Mouse (Mus musculus): Measurements from ENCODE around the gene Fastkd5. TPM values are rescaled to one million over a fixed set of nuclear protein-coding genes. Genes with fewer than 3 reads are reported as not detected.
"Not testable (repeated sequence)": the region's sequence is repeated elsewhere in the genome, so short reads cannot be mapped to it uniquely, and the experiment has no call there.

Fastkd5 gene
- polyA plus RNA-seq, 1 experiment = 0.94 TPM

DNA sequence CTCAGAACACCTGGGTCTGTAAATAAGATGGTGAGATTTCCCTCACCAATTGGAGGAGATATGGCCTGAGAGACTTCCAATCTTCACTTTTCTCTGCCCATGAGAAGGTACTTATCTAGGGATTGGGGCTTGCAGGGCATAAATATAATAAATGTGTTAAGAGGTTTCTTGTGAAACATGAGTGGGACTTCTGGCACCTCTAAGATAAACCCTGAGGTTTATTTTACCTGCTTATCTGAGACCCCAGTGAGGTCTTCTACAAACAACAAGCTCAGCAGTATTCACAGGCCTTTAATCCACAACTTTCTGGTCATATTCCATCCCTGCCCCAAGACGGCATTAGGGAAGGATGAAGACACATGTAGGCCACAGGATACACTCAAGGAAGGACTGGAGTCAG, 23.9 kb upstream of the Fastkd5 start:
- TF ChIP-seq FLI1 (IDR thresholded peaks at IDR 0.05; ENCODE audit: low read length) = no peak
- Histone ChIP-seq H3K27me3 (replicated peaks) (no peaks in the 10 kb centered on the region), H3K9me3 (no peaks in the 10 kb centered on the region), H3K36me3 (replicated peaks; ENCODE audit: low read length) (peaks cover 88% of the 10 kb centered on the region), H3K4me3 (replicated peaks) (no peak overlapping the region), H3K4me1 (no peaks in the 10 kb centered on the region)

DNA sequence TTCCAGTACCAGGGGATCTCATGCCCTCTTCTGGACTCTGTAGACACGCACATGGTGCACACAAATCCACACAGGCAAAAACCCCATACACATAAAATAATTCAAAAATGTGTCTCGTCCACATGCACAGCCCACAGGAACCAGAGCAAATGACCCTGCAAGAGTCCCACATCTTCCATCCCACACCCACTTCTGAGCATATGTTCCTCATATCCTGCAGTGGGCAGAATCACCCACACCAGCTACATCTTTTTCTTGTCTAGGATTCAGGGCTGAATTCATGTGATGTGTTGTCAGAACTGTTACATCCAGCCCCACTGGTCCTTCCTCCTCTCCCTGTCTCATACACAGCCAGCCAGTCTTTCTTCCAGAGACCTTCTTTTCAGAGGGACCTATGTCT, 23.5 kb upstream of the Fastkd5 start:
- Histone ChIP-seq H3K27me3 (replicated peaks) (no peaks in the 10 kb centered on the region), H3K36me3 (replicated peaks; ENCODE audit: low read length) (peaks cover 84% of the 10 kb centered on the region), H3K9me3 (no peaks in the 10 kb centered on the region), H3K4me1 (no peaks in the 10 kb centered on the region), H3K4me3 (replicated peaks) (no peak overlapping the region)
- TF ChIP-seq FLI1 (IDR thresholded peaks at IDR 0.05; ENCODE audit: low read length) = no peak
- TF ChIP-seq GATA1 (IDR thresholded peaks at IDR 0.05; ENCODE audit: borderline replicate concordance, low read length) = no peak

- not testable (repeated sequence) for H3K9me3 ChIP-seq; H3K4me3 ChIP-seq (replicated peaks); H3K4me1 ChIP-seq; H3K27me3 ChIP-seq (replicated peaks)
- H3K36me3 ChIP-seq (replicated peaks; ENCODE audit: low read length) = peaks cover 45% of the 10 kb centered on the region
Measured at GRCm38 (mm10) chr2:130649028-130649427, 19.2 kb upstream of the Fastkd5 start.

- peaks cover 20% of the 10 kb centered on the region for H3K27me3 ChIP-seq (replicated peaks)
- TF ChIP-seq FLI1 (IDR thresholded peaks at IDR 0.05; ENCODE audit: low read length) (no peak), GATA1 (IDR thresholded peaks at IDR 0.05; ENCODE audit: borderline replicate concordance, low read length) (no peak)
- H3K4me1 ChIP-seq = peaks cover 17% of the 10 kb centered on the region
- H3K36me3 ChIP-seq (replicated peaks; ENCODE audit: low read length) = peaks cover 11% of the 10 kb centered on the region
- no peaks in the 10 kb centered on the region for H3K9me3 ChIP-seq
- H3K4me3 ChIP-seq (replicated peaks) = no peak overlapping the region
Measured at GRCm38 (mm10) chr2:130645198-130645597, 15.4 kb upstream of the Fastkd5 start.

- peaks cover 2% of the 10 kb centered on the region for H3K36me3 ChIP-seq (replicated peaks; ENCODE audit: low read length)
- no peaks in the 10 kb centered on the region for H3K9me3 ChIP-seq
- H3K4me1 ChIP-seq = peaks cover 17% of the 10 kb centered on the region
- peak within 1 kb of the TSS; percentile 93 for H3K4me3 ChIP-seq (replicated peaks)
- H3K27me3 ChIP-seq (replicated peaks) = peaks cover 41% of the 10 kb centered on the region
- TF ChIP-seq FLI1 (IDR thresholded peaks at IDR 0.05; ENCODE audit: low read length) = no peak
- no peak for TF ChIP-seq GATA1 (IDR thresholded peaks at IDR 0.05; ENCODE audit: borderline replicate concordance, low read length)
Measured at GRCm38 (mm10) chr2:130642684-130643369, 13.0 kb upstream of the Fastkd5 start, which contains the start of gene Lzts3. Gene Lzts3 (minus strand): TSS chr2:130642803.

GRCm38 (mm10) chr2:130642197-130642660, 12.4 kb upstream of the Fastkd5 start:
- TF ChIP-seq GATA1 (IDR thresholded peaks at IDR 0.05; ENCODE audit: borderline replicate concordance, low read length) = no peak
- no peak for TF ChIP-seq FLI1 (IDR thresholded peaks at IDR 0.05; ENCODE audit: low read length)
- peaks cover 2% of the 10 kb centered on the region for H3K36me3 ChIP-seq (replicated peaks; ENCODE audit: low read length)
- peaks cover 46% of the 10 kb centered on the region for H3K27me3 ChIP-seq (replicated peaks)

DNA sequence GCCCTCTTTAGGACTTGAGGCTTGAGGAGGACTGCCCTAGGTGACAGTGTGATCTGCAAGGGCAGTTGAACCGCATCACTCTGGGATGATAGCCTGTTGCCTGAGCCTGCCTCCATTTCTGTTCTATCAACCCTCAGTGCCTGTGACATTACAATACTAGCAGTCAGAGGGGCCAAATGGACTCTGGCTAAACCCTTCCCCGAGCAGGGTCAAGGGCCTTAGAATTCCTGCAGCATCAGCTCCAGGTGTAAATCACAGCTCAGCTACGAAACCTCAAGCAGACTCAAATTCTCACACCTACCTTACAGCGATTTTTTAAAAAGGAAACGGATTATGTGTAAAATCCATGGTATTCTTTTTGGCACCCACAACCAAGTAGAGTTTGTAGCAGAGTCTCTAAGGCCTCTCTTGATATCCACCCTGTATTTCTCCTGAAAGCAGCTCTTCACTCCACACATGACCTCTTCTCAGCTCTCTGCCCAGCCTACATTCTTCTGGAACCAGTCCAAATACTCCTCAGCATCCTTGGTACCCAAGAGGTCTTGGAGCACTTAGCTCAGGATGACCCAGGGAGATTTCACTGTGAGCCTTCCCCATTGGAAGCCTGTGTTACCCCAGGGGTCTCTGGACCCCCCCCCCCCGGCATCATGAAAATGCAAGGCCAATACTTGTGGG, 11.7 kb upstream of the Fastkd5 start:
- TF ChIP-seq FLI1 (IDR thresholded peaks at IDR 0.05; ENCODE audit: low read length) (no peak), GATA1 (IDR thresholded peaks at IDR 0.05; ENCODE audit: borderline replicate concordance, low read length) (no peak)
- no peaks in the 10 kb centered on the region for H3K36me3 ChIP-seq (replicated peaks; ENCODE audit: low read length)
- H3K9me3 ChIP-seq = no peaks in the 10 kb centered on the region
- peaks cover 17% of the 10 kb centered on the region for H3K4me1 ChIP-seq
- H3K4me3 ChIP-seq (replicated peaks) = no peak overlapping the region
- peaks cover 53% of the 10 kb centered on the region for H3K27me3 ChIP-seq (replicated peaks)

More at GRCm38 (mm10) chr2:130642197-130642660, 12.4 kb upstream of the Fastkd5 start:
- Histone ChIP-seq H3K4me1 (peaks cover 17% of the 10 kb centered on the region), H3K4me3 (replicated peaks) (peak overlapping the region; percentile 93), H3K9me3 (no peaks in the 10 kb centered on the region)

DNA sequence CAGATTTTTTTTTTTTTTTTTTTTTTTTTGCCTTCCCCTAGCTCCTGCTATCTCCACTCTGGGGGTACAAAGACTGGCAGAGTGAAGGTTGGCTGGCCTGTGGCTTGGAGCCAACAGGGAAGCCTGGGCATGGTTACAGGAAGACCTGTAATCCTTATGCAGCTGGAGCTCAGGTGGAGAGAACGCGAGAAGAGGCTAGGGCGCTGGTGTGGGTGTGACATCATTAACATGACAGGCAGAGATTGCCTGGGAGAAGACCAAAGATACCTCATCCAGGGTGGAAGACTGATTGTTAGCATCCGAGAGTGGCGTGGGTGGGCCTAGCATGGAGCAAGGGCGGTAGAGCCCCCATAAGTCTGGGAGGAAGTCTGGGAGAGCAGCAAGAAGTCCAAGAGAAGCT, 9.4 kb upstream of the Fastkd5 start:
- Histone ChIP-seq H3K9me3 (no peaks in the 10 kb centered on the region), H3K4me3 (replicated peaks) (no peak overlapping the region), H3K36me3 (replicated peaks; ENCODE audit: low read length) (no peaks in the 10 kb centered on the region), H3K27me3 (replicated peaks) (peaks cover 75% of the 10 kb centered on the region), H3K4me1 (peaks cover 37% of the 10 kb centered on the region)
- TF ChIP-seq FLI1 (IDR thresholded peaks at IDR 0.05; ENCODE audit: low read length) (no peak), GATA1 (IDR thresholded peaks at IDR 0.05; ENCODE audit: borderline replicate concordance, low read length) (no peak)

DNA sequence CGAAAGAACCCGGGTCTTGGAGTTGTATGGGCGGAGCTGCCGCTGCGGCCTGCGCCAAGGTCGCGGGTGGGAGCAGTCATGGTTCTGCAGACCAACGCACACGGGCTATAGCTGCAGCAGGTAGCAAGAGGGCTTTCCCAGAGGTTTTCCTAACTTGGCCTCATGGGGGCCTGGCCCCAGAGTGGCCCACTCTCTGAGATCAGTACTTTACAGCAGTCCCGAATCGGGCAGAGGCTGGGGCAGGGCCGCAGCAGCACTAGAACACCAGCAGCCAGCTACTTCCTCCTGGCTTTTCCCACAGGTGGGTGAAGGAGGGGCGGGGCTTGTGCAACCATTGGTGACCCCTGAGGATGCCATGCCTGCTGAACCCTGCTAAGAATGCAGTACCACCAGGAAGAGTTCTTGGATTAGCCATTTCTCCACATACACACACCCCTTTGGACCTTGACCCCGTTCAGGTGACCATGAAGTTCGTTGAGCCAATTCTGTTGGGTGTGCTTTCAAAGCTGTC, 8.3 kb upstream of the Fastkd5 start:
- H3K36me3 ChIP-seq (replicated peaks; ENCODE audit: low read length) = no peaks in the 10 kb centered on the region
- peaks cover 45% of the 10 kb centered on the region for H3K4me1 ChIP-seq
- TF ChIP-seq GATA1 (IDR thresholded peaks at IDR 0.05; ENCODE audit: borderline replicate concordance, low read length) (no peak), FLI1 (IDR thresholded peaks at IDR 0.05; ENCODE audit: low read length) (no peak)
- H3K27me3 ChIP-seq (replicated peaks) = peaks cover 86% of the 10 kb centered on the region
- H3K9me3 ChIP-seq = no peaks in the 10 kb centered on the region
- no peak overlapping the region for H3K4me3 ChIP-seq (replicated peaks)

GRCm38 (mm10) chr2:130635847-130636246, 6.0 kb upstream of the Fastkd5 start:
- Histone ChIP-seq H3K27me3 (replicated peaks) (peaks cover 80% of the 10 kb centered on the region), H3K9me3 (no peaks in the 10 kb centered on the region), H3K36me3 (replicated peaks; ENCODE audit: low read length) (no peaks in the 10 kb centered on the region), H3K4me1 (peaks cover 33% of the 10 kb centered on the region), H3K4me3 (replicated peaks) (peak overlapping the region; percentile 90)
- TF ChIP-seq GATA1 (IDR thresholded peaks at IDR 0.05; ENCODE audit: borderline replicate concordance, low read length) (no peak), FLI1 (IDR thresholded peaks at IDR 0.05; ENCODE audit: low read length) (no peak)

All from megakaryocyte, embryonic 14.5 days (primary cell).